Mouse (Mus musculus) kidney, adult 2 months (tissue): ENCODE data around the gene Acot5. TPM values are rescaled to one million over a fixed set of nuclear protein-coding genes. Genes with fewer than 3 reads are reported as not detected.
"Not testable (repeated sequence)": the region's sequence is repeated elsewhere in the genome, so short reads cannot be mapped to it uniquely, and the experiment has no call there.

ENCODE experiments used
- DNase-seq: peaks from one replicate; pipeline ENCODE4 v3.0.0; 2021
- H3K27ac ChIP-seq: fragments of 200-500 bp; 2 replicates; pipeline ENCODE4 v1.5.1; 2012; ENCODE audit warnings: low read depth, low read length, control low read depth, inconsistent platforms; ENCODE audit not compliant: insufficient read depth
- H3K27me3 ChIP-seq: fragments of 200-500 bp; replicated peaks from 2 replicates; pipeline ENCODE4 v1.6.1; 2012; ENCODE audit warnings: mild to moderate bottlenecking, moderate library complexity, low read length, inconsistent platforms; ENCODE audit not compliant: control insufficient read depth, insufficient read depth
- H3K36me3 ChIP-seq: fragments of 200-500 bp; 2 replicates; pipeline ENCODE4 v1.6.1; 2012; ENCODE audit warnings: mild to moderate bottlenecking, moderate library complexity, low read length, inconsistent platforms; ENCODE audit not compliant: control insufficient read depth, insufficient read depth
- H3K4me1 ChIP-seq: fragments of 200-500 bp; 2 replicates; pipeline ENCODE4 v1.6.1; 2011; ENCODE audit warnings: low read length; ENCODE audit not compliant: control insufficient read depth, insufficient read depth
- H3K4me3 ChIP-seq: fragments of 200-500 bp; 2 replicates; pipeline ENCODE4 v1.5.1; 2011; ENCODE audit warnings: mild to moderate bottlenecking, low read depth, low read length, control low read depth; ENCODE audit not compliant: insufficient read depth
- CTCF ChIP-seq: fragments of 200-500 bp; conservative IDR thresholded peaks from 2 replicates; pipeline ENCODE4 v1.5.1; 2011; ENCODE audit warnings: low read depth, mild to moderate bottlenecking, control low read depth, low read length, moderate library complexity, mixed read lengths; ENCODE audit not compliant: insufficient read depth, insufficient read length
- POLR2A ChIP-seq: fragments of 200-500 bp; IDR thresholded peaks from one replicate; pipeline ENCODE4 v1.6.1; 2011; ENCODE audit warnings: low read depth, low read length, control low read depth
- WGBS: fragments of 180-500 bp; shearing (Covaris S2); methylation state at CpG from one replicate; pipeline ENCODE4 v1.1.7; 2018; 5-methylcytosine and 5-hydroxymethylcytosine counted together
- polyA plus RNA-seq: library from polyadenylated mRNA; depleted of rRNA; stranded (reverse); fragments of >200 nt; gene quantifications from 2 replicates; pipeline ENCODE4 v1.2.3, GENCODE M21; 2012

Gene Acot5
- polyA plus RNA-seq, 1 experiment: 0.16 TPM

- Histone ChIP-seq H3K27ac (no peak overlapping the region), H3K36me3 (no peaks in the 10 kb centered on the region), H3K27me3 (no peaks in the 10 kb centered on the region), H3K4me1 (peaks cover 7% of the 10 kb centered on the region; the same call in 1 of the 2 replicates), H3K4me3 (no peak overlapping the region)
- 41% methylated on average over 4 of the region's 4 CpGs for WGBS
- no peak for TF ChIP-seq POLR2A
- TF ChIP-seq CTCF: peak; percentile 98
- peak; percentile 88 for DNase-seq
Measured at GRCm38 (mm10) chr12:84030659-84031332, 38.3 kb upstream of the Acot5 start.

- Histone ChIP-seq H3K27me3 (no peaks in the 10 kb centered on the region), H3K27ac (no peak overlapping the region), H3K4me3 (no peak overlapping the region), H3K36me3 (no peaks in the 10 kb centered on the region), H3K4me1 (peaks cover 10% of the 10 kb centered on the region; the same call in 1 of the 2 replicates)
- TF ChIP-seq POLR2A (no peak), CTCF (no peak)
- no peak for DNase-seq
- 67% methylated on average over 4 of the region's 4 CpGs for WGBS
Measured at GRCm38 (mm10) chr12:84032854-84033253, 36.3 kb upstream of the Acot5 start.

- 73% methylated on average over 2 of the region's 2 CpGs for WGBS
Measured at GRCm38 (mm10) chr12:84033302-84033701, 35.8 kb upstream of the Acot5 start.

GRCm38 (mm10) chr12:84034108-84034507 is 35.0 kb upstream of the Acot5 start:
- peaks cover 10% of the 10 kb centered on the region; the same call in 1 of the 2 replicates for H3K4me1 ChIP-seq
- DNase-seq: no peak
- no peak overlapping the region for H3K27ac ChIP-seq
- 45% methylated on average over 4 of the region's 4 CpGs for WGBS
- no peaks in the 10 kb centered on the region for H3K27me3 ChIP-seq
- H3K4me3 ChIP-seq: no peak overlapping the region
- no peaks in the 10 kb centered on the region for H3K36me3 ChIP-seq
- no peak for TF ChIP-seq POLR2A
- no peak for TF ChIP-seq CTCF

More at GRCm38 (mm10) chr12:84033302-84033701, 35.8 kb upstream of the Acot5 start:
- not testable (repeated sequence) for H3K27ac ChIP-seq, H3K27me3 ChIP-seq, H3K36me3 ChIP-seq, H3K4me3 ChIP-seq
- H3K4me1 ChIP-seq: peaks cover 10% of the 10 kb centered on the region; the same call in 1 of the 2 replicates
- DNase-seq: peak; percentile 52

GRCm38 (mm10) chr12:84038241-84038640 is 30.9 kb upstream of the Acot5 start, which contains the start of gene Acot4:
TSS of gene Acot4 (plus strand) at chr12:84038379.
- TF ChIP-seq POLR2A: peak; percentile 31
- 11% methylated on average over 32 of the region's 32 CpGs for WGBS
- peak; percentile 93 for DNase-seq

GRCm38 (mm10) chr12:84038691-84039111 is 30.4 kb upstream of the Acot5 start, which contains the start of gene Gm49366:
TSS of gene Gm49366 (plus strand) at chr12:84038935.
- Histone ChIP-seq H3K4me3 (peak within 1 kb of the TSS; percentile 72), H3K4me1 (peaks cover 17% of the 10 kb centered on the region; the same call in 1 of the 2 replicates), H3K27ac (peak within 1 kb of the TSS; percentile 82)
- not testable (repeated sequence) for H3K36me3 ChIP-seq, H3K27me3 ChIP-seq
- DNase-seq: peak; percentile 77
- 3% methylated on average over 39 of the region's 39 CpGs for WGBS

More at GRCm38 (mm10) chr12:84038241-84038640, 30.9 kb upstream of the Acot5 start, which contains the start of gene Acot4:
- Histone ChIP-seq H3K4me3 (peak within 1 kb of the TSS; percentile 72), H3K27ac (peak within 1 kb of the TSS; percentile 82), H3K4me1 (peaks cover 20% of the 10 kb centered on the region; the same call in 1 of the 2 replicates)
- not testable (repeated sequence) for H3K36me3 ChIP-seq, H3K27me3 ChIP-seq

GRCm38 (mm10) chr12:84042248-84042647 is 26.9 kb upstream of the Acot5 start:
- no peaks in the 10 kb centered on the region for H3K27me3 ChIP-seq
- WGBS: 45% methylated on average over 5 of the region's 5 CpGs
- H3K4me1 ChIP-seq: peaks cover 17% of the 10 kb centered on the region; the same call in 1 of the 2 replicates
- TF ChIP-seq CTCF (no peak), POLR2A (no peak)
- peak; percentile 92 for DNase-seq
- H3K36me3 ChIP-seq: no peaks in the 10 kb centered on the region
- no peak overlapping the region for H3K4me3 ChIP-seq
- H3K27ac ChIP-seq: peak overlapping the region; percentile 99
